Mouse (Mus musculus) gastrocnemius, postnatal 10 days (tissue): Measurements from ENCODE around the gene Serpina3m. TPM values are rescaled to one million over a fixed set of nuclear protein-coding genes. Genes with fewer than 3 reads are reported as not detected.
A peak's percentile ranks its signal among the peaks of the same experiment; 100 is the strongest.
"Not testable (repeated sequence)": the region's sequence is repeated elsewhere in the genome, so short reads cannot be mapped to it uniquely, and the experiment has no call there.

Source experiments
- DNase-seq: peaks from one replicate; pipeline ENCODE4 v3.0.0; 2021; ENCODE audit warnings: mixed read lengths
- total RNA-seq, 2 experiments: library from RNA; stranded (reverse); gene quantifications; 2 replicates each; pipeline ENCODE4 v1.2.3; 2021

Gene Serpina3m
- total RNA-seq, 2 experiments from 2014 or later = 0.21 to 0.23 TPM

DNA sequence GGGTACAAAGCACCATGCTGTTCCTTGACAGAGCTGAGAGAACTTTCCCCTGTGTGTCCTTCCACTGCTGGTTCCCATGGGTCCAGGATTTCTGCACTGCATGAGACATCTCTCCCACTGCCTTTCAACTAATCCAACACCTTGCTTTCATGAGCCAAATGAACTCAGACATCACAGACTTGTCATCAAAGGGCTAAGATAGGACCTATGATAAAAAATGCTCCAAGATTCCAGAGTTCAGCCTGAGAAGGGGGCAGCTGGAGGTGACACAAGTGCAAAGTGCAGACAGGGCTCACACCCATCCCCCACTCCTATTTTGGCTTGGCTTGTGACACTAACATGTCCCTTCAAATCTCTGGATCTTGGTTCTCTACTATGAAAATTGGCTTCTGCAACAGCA, 50.2 kb downstream of the Serpina3m start:
- no peak for DNase-seq

DNA sequence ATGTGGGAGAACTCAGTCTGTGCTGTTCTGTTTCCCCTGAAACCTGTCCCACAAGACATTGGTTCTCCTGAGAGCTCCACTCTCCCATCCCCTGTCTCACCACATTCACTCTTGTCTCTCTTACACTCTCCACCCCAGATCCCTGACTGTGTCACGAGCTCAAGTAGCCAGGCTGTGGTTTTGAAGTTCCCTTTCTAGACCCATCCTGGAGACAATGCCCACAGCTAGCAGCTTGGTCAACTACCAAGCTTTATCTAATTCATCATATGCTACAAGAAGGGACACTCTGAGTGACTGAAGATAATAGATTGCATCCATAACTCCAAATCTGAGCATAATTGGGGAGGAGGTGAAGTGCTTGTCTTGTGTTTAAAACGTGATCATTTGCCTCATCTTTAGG, 52.8 kb downstream of the Serpina3m start:
- not testable (repeated sequence) for DNase-seq

DNA sequence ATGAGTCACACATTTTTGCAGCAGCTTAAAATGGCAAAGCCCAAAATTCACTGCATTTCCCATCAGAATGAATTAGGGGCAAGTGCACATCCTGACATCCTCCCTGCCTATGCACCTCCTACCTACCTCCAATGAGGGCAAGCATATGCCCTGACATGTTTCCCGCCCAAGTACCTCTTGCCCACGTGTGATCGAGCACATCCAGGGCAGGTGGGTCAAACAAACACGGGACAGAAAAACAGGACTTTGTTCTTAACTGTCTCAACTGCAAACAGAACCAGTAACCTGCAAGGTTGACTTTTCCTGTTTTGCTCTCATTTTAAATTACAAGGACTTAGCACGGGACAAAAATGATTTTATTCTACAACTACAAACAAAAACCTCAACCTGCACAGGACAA, 65.7 kb downstream of the Serpina3m start:
- DNase-seq = no peak

DNA sequence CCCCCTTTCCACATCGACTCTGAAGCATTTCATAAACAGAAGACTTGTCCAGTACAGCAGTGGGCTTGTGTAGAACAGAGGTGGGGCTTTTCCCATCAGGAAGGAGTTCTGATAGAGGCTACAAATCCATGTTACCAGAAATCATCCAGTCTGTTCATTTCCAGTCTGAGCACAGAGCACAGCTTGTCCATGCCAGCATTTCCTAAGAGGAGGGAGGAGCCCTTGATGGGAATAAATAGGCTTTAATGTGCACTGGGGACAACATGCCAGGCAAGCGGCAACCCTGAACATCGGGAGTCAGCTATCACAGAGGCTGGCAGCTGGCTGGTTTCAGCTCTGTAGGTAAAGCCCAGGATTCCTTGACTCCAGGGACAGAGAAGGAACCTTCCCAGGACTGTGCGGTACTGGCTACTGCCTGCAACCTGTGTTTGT, 68.2 kb downstream of the Serpina3m start, which contains the start of gene Serpina3n:
Gene Serpina3n (plus strand): TSS at position 276 of the 432 bp plus-strand sequence.
- DNase-seq = no peak

DNA sequence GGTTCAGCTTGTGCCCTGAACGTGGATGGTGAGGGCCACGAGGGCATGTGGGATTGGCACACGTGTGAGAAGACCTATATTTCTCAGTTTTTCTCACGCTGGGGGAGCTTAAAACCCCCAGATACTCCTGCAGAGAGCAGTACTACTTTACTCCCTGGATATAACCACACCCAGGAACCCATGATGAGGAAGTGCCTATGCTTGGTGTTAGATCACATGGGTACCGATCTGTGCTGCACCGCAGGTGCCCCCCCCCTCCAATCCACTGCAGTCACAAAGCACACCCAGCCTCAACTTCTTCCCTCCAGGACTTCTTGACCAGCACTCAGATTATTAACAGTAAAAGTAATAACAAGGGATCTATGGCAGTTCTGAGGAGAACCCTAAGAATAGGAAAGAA, 74.2 kb downstream of the Serpina3m start:
- DNase-seq = no peak

DNA sequence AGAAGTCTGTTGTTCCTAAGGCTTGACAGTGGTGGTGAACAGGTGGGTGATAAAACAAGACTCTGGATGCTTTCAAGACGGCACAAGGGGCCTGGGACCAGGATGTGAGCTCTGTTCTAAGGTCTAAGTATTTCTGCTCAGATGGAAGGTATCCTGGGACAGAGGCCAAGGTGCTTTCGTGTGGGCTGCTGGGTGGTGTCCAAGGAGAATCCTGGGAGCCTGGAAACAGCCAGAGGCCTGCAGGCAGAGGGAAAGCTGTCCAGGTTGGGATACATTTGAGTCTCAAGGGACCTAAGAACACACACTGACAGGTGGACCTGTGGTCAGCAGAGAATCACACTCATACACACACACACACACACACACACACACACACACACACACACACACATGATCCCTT, 76.3 kb downstream of the Serpina3m start:
- DNase-seq = no peak

DNA sequence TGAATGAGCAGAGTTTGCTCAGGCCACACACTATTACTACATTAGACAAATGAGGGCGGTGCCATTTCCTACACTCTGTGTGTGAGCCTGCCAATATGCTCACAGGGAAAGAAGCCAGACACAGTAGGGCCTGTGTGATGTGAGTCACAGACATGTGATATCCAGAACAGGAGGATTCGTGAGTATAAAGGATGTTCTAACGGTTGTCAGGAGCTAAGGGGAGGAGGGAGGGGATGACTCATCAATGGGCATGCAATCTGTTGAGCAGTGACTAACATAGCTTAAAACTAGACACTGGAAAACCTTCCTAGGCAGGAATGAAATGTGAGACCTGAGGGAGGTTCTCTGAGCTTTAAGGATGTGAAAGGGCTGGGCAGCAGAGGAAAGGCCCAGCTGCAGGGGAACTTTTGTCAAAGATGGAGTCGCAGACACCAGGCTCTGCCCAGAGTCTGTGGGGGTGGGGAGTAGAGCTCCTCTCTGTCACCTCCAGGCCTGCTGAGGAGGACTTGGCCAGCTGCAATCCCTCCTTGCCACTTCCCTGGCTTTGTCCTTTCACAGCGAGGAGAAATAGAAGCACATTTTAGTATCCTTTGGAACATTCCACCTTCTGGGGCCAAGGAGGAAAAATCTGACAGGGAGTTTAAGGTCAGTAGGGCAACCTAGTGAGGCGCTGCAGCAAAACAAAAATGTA, 77.5 kb downstream of the Serpina3m start:
- DNase-seq = no peak

DNA sequence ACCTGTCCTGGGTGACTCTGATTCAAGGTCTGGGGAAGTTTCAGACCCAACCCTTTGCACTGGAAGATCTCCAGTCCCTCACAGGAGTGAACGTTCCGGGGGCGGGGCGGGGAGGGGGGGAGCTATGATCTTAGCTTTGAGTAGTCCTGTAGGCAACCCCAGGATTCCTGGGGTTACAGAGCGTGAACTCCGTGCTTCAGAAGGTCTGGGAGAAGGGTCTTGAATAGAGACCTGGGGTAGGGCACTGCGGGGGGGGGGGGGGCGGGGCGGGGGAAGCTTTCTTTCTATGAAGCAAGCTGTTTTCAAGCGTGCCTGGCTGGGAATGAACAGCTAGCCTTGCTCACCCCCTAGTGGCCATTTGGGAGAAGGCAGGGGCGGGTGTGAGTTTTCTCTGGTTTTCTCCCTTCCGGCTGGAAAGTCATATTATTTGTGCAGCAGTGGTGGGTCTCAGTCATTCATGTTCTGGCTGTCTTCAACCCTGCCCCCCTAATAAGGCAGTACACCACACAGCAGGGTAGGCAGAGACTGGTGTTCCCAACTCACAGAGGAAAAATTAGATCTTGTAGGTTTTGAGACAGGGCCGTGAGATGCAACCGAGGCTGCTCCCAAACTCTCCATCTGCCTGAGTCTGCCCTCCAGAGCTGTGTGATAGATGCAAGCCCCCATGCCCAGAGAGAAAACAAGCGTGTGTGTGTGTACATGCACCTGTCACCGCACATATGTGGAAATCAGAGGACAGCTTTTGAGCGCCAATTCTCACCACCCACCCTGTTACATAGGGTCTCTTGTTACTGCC, 80.3 kb downstream of the Serpina3m start:
- peak; percentile 84 for DNase-seq

DNA sequence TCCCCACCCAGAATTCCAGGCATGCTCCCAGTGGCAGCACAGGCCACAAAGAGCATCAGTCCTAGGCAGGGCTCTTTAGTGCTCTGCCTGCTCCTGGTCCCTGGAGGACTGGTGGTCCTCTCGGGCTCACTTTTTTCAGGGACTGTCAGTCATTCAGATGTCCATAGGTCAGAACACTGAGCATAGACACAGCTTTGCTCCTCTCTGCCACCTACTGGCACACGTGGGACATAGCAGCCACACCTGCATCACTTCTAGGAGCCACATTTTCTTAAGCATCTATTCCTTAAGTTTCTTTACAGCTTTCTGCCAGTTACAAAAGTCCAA, 80.8 kb downstream of the Serpina3m start:
- DNase-seq = no peak

DNA sequence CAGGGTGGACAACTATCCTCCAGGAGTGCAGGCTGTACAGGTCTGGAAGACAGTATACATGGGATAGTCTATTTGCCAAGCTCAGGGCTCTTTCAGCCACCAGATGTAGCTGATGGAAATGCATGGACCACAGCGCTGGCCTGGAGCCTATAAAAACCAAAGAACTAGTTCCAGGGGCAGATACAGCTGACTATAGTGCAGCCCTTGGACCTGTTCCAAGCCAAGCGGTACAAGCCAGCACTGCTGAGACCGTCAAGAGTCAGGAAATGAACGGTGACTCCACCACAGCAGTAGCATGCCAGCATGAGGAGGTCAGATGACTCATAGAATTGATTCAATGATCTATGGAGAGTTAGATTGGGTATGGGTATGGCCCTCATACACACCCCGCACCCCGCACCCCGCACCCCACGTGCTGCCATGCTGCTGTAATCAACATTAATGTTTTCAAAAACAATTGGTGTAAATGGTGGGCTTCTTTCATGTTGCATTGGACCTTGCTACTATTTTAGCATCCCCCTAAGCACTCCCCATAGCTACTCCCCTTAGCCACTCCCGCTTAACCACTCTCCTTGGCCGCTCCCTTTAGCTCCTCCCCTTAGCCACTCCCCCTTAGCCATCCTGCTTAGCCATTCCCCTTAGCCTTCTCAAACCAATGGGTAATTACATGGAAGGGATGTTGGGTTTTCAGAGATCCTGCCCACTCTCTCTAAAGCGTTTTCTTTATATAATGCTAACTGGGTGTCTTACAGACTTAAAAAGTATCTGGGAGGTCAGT, 84.5 kb downstream of the Serpina3m start:
- DNase-seq = no peak

DNA sequence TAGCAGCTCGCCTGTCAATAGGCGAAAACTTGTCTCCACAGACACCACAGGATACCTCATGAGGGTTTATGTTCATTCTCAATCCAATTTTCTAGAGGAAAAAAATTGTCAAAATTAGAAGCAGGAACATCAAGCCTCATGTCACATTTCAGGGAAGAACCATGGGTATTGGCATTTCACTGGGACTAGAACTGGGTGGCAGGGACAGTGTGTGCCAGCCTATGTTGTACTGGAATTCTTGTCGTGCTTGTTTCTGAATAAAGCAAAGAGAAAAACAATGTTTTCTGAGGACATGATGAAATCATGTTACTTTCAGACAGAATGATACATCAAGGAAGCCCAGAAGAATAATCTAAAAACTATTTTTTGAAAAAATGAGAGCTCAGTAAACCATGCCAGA, 87.3 kb downstream of the Serpina3m start:
- no peak for DNase-seq

DNA sequence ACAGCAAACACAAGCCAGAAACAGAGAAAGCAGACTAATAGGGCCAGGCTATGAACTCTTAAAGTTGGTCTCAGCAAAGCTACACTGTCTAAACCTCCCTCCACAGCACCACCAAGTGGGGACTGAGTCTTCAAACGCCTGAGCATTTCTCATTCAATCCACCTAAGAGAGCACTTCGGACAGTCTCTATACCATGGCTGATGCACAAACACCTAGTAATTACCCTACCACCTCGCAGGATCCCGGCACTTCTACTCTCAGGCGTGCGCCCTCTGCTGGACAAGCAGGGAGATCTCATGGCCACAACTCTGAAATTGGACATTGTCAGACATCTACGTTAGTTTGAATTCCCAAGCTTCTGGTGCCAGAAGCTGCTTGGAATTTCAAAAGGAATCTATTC, 88.6 kb downstream of the Serpina3m start:
- DNase-seq = peak; percentile 36

DNA sequence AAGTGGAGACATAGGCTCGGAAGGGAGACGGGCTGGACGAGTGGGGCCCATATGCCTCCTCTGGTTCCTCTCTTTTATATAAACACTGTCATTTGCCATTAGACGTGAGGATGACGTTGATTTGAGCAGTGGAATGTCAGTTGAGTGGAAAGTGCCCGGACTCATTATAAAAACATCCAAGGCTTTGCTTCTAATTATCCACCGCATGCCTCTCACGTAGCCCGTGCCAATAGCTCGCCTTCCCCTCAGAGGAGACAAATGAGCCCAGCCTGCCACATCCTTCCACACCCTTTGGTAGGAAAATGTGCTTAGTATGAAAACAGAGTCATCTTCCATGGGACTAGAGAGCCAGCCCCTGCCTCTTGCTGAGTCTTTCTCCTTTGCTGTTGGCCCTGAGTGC, 93.1 kb downstream of the Serpina3m start:
- DNase-seq = no peak

DNA sequence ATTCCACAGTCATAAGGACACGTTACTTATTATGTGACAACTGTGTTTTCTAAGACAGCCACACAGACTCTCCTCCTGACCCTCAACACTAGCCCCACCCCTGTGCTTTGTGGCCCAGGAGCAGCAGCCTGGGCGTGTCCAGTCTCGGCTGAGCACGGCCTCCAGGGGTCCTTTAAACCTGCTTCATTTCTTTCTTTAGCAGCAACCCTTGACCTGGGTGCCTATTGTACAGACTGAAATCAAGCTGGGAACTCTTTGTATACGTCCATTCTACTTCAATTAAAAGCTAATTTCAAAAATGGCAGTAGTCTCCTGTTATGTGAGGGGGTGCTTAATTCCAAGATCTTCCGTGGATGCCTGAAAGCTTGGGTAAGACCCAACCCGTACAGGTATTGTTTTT, 94.9 kb downstream of the Serpina3m start:
- DNase-seq = no peak

DNA sequence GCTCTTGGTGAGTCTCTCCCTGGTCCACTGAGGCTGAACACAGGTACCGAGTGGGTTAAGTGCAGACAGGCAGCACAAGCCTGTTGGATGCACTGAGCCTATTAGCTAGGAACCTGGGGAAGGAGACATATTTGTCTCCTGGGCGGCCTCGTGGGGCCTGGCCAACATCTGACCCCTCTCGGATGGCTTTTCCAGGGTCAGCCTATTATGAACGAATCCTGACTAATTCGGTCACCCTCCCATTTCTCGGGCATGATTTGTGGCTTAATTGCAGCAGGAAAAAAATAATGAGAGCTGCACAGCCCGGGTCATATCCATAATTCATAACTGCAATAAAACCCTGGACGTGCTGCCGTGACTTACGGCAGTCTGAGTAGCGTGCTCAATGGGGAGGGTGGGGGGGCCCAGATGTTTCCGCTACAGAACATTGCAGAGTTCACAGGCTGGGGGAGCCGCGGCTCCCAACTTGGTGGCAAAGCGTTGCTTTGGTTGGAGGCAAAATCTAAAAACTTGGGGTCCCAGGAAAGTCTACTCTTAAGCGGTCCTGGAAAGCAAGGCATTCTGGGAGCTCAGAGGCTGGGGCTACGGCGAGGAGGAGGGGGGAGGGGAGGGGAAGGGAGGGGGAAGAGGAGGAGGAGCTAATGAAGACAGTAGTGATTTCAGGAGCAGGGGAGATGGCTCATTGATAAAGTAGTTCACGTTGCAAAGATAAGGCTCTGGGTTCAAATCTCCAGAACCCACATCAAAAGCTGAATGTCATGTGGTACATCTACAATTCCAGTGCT, 95.9 kb downstream of the Serpina3m start:
- DNase-seq = no peak

DNA sequence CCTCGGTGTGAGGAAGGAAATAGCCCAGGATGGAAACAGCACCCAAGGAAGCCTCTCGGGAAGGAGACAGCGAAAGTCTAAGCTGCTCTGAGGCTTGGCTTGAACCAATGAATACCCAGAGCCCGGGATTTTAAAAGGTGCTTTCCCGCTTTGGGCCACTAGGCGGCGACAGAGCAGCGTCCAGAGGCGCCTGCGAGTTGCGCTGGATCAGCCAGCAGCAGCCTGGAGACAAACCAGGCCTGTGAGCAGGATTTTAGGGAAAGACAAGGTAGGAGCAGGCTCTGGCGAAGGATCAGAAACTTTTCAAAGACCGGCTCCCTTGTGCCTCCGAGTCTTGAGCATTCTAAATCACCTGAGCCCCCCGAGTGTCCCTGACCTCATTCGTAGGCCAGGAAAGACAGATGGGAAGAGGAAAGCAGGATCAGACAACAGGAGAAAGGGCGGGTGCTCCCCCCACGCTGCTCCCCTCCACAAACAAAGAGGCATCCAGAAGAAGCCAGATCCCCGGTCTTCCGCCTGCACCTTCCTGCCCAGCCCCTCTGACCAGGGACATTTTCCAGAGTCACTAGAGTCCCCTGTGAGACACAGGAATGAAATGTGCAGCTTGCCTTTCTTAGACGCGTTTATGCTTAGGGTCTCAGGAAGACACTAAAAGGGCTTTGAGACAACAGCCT, 101.9 kb downstream of the Serpina3m start:
- DNase-seq = peak; percentile 90

DNA sequence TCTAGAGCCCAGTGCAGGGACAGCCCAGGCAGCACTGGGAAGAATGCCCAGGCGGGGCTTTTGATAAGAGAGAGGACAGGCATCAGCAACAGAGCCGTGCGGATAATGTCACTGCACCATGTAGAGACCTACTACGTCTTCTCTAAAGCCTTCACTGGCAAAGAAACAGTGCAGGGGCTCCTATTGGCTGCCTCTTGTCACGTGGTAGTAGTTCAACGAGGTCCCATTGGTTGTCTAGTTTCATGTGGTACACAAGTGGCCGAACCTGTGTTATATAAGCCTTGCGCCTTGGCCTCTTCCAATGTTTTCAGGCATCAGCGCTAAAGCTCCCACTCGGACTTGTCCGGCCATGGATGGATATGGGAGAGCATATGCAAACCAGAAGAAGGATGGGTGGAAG, 105.4 kb downstream of the Serpina3m start:
- no peak for DNase-seq
